Mouse (Mus musculus): ENCODE results near the gene Zbtb9. TPM values are rescaled to one million over a fixed set of nuclear protein-coding genes. Genes with fewer than 3 reads are reported as not detected.
A peak's percentile ranks its signal among the peaks of the same experiment; 100 is the strongest.

Zbtb9 gene
- polyA plus RNA-seq, 1 experiment from 2014 or later = 14.8 TPM

DNA sequence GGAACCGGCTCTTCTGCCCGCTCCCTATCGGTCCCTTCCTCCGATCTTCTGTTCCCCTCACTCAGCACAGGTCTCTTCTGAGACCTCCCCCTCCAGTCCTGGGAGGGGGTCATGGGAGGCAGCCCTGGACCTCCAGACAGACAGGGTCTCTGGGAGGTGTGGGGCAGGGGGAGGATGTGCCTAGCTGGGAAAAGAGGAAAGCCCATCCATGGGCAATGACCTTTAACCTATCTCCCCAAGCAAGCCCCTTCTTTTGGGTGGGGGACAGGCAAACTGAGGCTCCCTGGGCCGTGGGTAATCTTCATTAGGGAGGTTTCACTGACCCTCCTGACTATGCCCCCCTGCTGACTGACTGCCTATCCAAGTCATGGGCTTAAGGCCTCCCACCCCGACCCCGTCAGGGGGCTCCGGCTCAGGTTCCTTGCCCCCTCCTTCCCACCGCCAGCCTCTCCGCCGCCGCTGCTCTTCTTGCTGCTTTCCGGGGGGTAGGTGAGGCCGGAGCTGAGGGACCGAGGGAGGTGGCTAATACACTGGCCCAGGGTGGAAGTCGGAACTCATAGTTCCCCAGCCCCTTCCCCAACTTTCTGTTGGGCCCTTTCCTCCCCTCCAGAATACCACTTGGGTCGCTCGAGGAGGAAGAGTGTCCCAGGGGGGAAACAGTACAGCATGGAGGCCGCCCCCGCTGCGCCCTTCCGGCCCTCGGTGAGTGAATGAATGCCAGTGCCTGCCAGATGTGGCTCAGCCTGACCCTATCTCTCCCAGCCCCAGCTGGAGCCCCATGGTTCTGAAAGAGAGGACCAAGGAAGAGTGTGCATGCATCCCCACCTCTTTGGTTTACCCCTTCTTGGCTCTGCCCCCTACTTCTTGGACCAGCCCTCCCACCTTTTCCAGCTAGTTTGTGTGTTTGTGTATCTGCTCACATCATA lies 20.8 kb upstream of the Zbtb9 start:
- peak overlapping the region; percentile 53 for H3K9ac ChIP-seq (ENCODE audit: low read depth, low read length)
- H3K9me3 ChIP-seq (ENCODE audit: control insufficient read depth, low read length) = no peaks in the 10 kb centered on the region
- WGBS = 19% methylated on average over 22 of the region's 23 CpGs
- no peak overlapping the region for H3K27ac ChIP-seq (ENCODE audit: low read length)
- peak overlapping the region; percentile 55 for H3K4me2 ChIP-seq (ENCODE audit: low read depth, low read length)
- peak overlapping the region; percentile 36 for H3K4me3 ChIP-seq (ENCODE audit: low read length)
- H3K4me1 ChIP-seq (ENCODE audit: control insufficient read depth, insufficient read depth, low read length) = peaks cover 51% of the 10 kb centered on the region
- no peaks in the 10 kb centered on the region; the same call in 1 of the 2 replicates for H3K27me3 ChIP-seq (replicated peaks; ENCODE audit: control insufficient read depth, insufficient read depth, low read length)
- 0 out of 2 replicates have a peak, but pooled peaks cover 4% of the 10 kb centered on the region for H3K36me3 ChIP-seq (ENCODE audit: control insufficient read depth, insufficient read depth, low read length)
- ATAC-seq = no peak

DNA sequence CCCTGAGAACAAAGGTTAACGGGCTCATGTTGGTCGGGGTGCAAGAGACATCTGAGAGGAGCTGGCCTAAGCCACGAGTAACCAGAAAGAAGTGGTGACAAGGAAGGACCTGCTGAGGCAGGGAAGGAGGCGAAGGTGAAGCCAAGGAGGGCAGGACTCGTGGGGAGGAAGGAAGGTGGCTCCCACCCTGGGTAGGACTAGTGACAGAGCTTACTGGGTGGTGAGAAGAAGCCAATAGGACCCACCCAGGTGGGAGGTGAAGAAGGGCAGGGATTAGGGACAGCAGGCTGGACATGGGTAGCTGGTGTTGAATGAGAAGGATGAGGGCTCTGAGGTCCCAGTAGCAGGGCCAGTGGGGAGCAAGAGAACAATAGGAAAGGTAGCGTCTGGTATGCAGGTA lies 19.8 kb upstream of the Zbtb9 start:
- Histone ChIP-seq H3K27ac (ENCODE audit: low read length) (no peak overlapping the region), H3K9ac (ENCODE audit: low read depth, low read length) (peak overlapping the region; percentile 53; the same call in 1 of the 2 replicates), H3K9me3 (ENCODE audit: control insufficient read depth, low read length) (no peaks in the 10 kb centered on the region), H3K4me2 (ENCODE audit: low read depth, low read length) (peak overlapping the region; percentile 42; the same call in 1 of the 2 replicates), H3K27me3 (replicated peaks; ENCODE audit: control insufficient read depth, insufficient read depth, low read length) (no peaks in the 10 kb centered on the region; the same call in 1 of the 2 replicates), H3K36me3 (ENCODE audit: control insufficient read depth, insufficient read depth, low read length) (0 out of 2 replicates have a peak, but pooled peaks cover 4% of the 10 kb centered on the region), H3K4me3 (ENCODE audit: low read length) (no peak overlapping the region), H3K4me1 (ENCODE audit: control insufficient read depth, insufficient read depth, low read length) (peaks cover 45% of the 10 kb centered on the region)
- no peak for ATAC-seq
- 41% methylated on average over 6 of the region's 6 CpGs for WGBS

DNA sequence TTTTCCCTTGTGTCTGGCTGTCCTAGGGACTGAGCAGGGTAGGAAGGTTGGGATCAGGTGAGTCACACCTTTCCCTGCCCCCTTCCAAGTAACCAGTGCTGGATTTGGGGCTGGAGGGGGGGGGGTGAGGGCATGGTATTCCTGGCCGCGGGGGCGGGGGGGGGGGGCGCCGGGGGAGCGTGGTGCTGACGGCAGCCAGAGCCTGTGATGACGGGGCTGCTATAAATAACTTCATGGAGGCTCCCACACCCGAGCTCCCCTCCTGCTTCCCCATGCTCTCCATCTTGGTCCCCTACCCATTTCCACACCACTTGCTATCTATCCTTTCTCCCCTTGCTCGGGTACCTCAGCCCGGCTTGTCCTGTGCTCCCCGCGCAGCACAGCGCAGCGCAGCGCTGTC lies 19.2 kb upstream of the Zbtb9 start:
- Histone ChIP-seq H3K4me3 (ENCODE audit: low read length) (peak overlapping the region; percentile 19), H3K4me2 (ENCODE audit: low read depth, low read length) (peak overlapping the region; percentile 42), H3K4me1 (ENCODE audit: control insufficient read depth, insufficient read depth, low read length) (peaks cover 45% of the 10 kb centered on the region), H3K27ac (ENCODE audit: low read length) (no peak overlapping the region), H3K9me3 (ENCODE audit: control insufficient read depth, low read length) (no peaks in the 10 kb centered on the region), H3K36me3 (ENCODE audit: control insufficient read depth, insufficient read depth, low read length) (0 out of 2 replicates have a peak, but pooled peaks cover 4% of the 10 kb centered on the region), H3K27me3 (replicated peaks; ENCODE audit: control insufficient read depth, insufficient read depth, low read length) (no peaks in the 10 kb centered on the region; the same call in 1 of the 2 replicates), H3K9ac (ENCODE audit: low read depth, low read length) (peak overlapping the region; percentile 53; the same call in 1 of the 2 replicates)
- 14% methylated on average over 14 of the region's 16 CpGs for WGBS
- ATAC-seq = 0 out of 2 replicates have a peak, but pooled peaks have one; percentile 16

DNA sequence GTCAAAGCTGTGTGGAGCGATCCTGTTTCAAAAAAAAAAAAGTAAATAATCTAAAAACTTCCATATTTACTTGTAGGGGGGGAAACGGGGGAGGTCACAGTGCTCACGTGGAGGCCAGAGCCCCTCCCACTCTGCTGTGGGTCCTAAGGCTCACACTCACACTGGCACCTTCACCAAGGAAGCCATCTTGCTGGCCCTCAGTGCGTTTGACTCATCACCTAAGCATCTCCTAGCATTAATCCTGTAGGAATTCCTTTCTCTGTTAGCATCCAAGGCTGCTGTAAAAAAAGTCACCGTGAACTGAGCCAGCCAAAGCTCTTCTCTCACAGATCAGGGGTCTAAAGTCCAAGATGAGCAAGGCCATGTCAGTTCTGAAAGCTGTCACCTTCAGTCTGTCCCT lies 16.7 kb upstream of the Zbtb9 start:
- Histone ChIP-seq H3K9me3 (ENCODE audit: control insufficient read depth, low read length) (no peaks in the 10 kb centered on the region), H3K27me3 (replicated peaks; ENCODE audit: control insufficient read depth, insufficient read depth, low read length) (no peaks in the 10 kb centered on the region; the same call in 1 of the 2 replicates), H3K4me1 (ENCODE audit: control insufficient read depth, insufficient read depth, low read length) (peaks cover 23% of the 10 kb centered on the region), H3K27ac (ENCODE audit: low read length) (no peak overlapping the region), H3K4me3 (ENCODE audit: low read length) (no peak overlapping the region), H3K4me2 (ENCODE audit: low read depth, low read length) (no peak overlapping the region), H3K9ac (ENCODE audit: low read depth, low read length) (no peak overlapping the region), H3K36me3 (ENCODE audit: control insufficient read depth, insufficient read depth, low read length) (0 out of 2 replicates have a peak, but pooled peaks cover 12% of the 10 kb centered on the region)
- ATAC-seq = no peak
- 74% methylated on average over 5 of the region's 5 CpGs for WGBS

DNA sequence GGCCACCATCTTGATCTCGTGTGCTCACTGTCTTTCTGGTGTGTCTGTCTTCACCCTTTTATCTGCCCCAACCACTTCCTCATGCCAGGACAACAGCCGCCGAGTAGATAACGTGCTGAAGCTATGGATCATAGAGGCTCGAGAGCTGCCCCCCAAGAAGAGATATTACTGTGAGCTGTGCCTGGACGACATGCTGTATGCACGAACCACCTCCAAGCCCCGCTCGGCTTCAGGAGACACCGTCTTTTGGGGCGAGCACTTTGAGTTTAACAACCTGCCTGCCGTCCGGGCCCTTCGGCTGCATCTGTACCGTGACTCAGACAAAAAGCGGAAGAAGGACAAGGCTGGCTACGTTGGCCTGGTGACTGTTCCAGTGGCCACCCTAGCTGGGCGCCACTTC lies 16.1 kb upstream of the Zbtb9 start:
- H3K4me3 ChIP-seq (ENCODE audit: low read length) = no peak overlapping the region
- H3K36me3 ChIP-seq (ENCODE audit: control insufficient read depth, insufficient read depth, low read length) = 0 out of 2 replicates have a peak, but pooled peaks cover 16% of the 10 kb centered on the region
- H3K9ac ChIP-seq (ENCODE audit: low read depth, low read length) = no peak overlapping the region
- H3K4me1 ChIP-seq (ENCODE audit: control insufficient read depth, insufficient read depth, low read length) = peaks cover 17% of the 10 kb centered on the region
- H3K27ac ChIP-seq (ENCODE audit: low read length) = no peak overlapping the region
- H3K9me3 ChIP-seq (ENCODE audit: control insufficient read depth, low read length) = no peaks in the 10 kb centered on the region
- no peak for ATAC-seq
- H3K27me3 ChIP-seq (replicated peaks; ENCODE audit: control insufficient read depth, insufficient read depth, low read length) = no peaks in the 10 kb centered on the region; the same call in 1 of the 2 replicates
- WGBS = 87% methylated on average over 18 of the region's 18 CpGs
- no peak overlapping the region for H3K4me2 ChIP-seq (ENCODE audit: low read depth, low read length)

DNA sequence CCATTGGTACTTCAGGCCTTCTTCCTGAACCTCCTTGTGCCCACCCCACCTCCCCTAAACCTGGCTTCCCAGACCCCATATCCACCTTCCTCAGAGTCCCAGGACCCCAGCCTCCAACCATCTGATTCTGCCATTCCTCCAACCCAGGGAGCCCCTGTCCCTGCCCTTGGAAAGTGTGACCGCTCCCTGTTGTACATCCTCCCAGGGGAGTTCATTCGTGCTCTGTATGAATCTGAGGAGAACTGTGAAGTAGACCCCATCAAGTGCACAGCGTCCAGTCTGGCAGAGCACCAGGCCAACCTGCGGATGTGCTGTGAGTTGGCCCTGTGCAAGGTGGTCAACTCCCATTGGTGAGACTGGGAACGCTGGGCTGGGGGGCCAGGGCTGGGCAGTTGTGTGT lies 15.1 kb upstream of the Zbtb9 start:
- no peak for ATAC-seq
- peaks cover 10% of the 10 kb centered on the region for H3K4me1 ChIP-seq (ENCODE audit: control insufficient read depth, insufficient read depth, low read length)
- H3K27ac ChIP-seq (ENCODE audit: low read length) = no peak overlapping the region
- H3K4me3 ChIP-seq (ENCODE audit: low read length) = no peak overlapping the region
- no peak overlapping the region for H3K9ac ChIP-seq (ENCODE audit: low read depth, low read length)
- H3K9me3 ChIP-seq (ENCODE audit: control insufficient read depth, low read length) = no peaks in the 10 kb centered on the region
- 0 out of 2 replicates have a peak, but pooled peaks cover 16% of the 10 kb centered on the region for H3K36me3 ChIP-seq (ENCODE audit: control insufficient read depth, insufficient read depth, low read length)
- 92% methylated on average over 5 of the region's 5 CpGs for WGBS
- H3K4me2 ChIP-seq (ENCODE audit: low read depth, low read length) = no peak overlapping the region
- H3K27me3 ChIP-seq (replicated peaks; ENCODE audit: control insufficient read depth, insufficient read depth, low read length) = no peaks in the 10 kb centered on the region

DNA sequence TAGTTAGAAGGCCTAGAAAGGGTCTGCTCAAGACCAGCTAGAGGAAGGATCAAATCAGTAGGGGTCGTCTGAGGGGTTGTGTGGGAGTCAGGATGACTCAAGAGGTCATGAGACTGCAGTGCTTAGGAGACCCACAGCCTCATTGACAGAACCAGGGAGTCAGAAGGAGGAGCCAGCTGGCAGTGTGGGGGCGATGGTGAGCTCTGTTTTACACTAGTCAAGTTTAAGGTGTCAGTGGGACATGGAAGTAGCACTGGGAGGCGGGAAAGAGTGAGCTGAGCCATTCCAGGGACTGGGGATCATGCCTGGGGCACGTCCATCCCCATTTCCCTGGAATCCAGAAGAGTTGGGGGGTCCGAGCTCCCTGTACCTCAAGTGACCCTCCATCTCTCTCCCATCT lies 14.1 kb upstream of the Zbtb9 start:
- Histone ChIP-seq H3K9me3 (ENCODE audit: control insufficient read depth, low read length) (no peaks in the 10 kb centered on the region), H3K4me3 (ENCODE audit: low read length) (no peak overlapping the region), H3K36me3 (ENCODE audit: control insufficient read depth, insufficient read depth, low read length) (0 out of 2 replicates have a peak, but pooled peaks cover 16% of the 10 kb centered on the region), H3K27ac (ENCODE audit: low read length) (no peak overlapping the region), H3K4me1 (ENCODE audit: control insufficient read depth, insufficient read depth, low read length) (peaks cover 3% of the 10 kb centered on the region), H3K27me3 (replicated peaks; ENCODE audit: control insufficient read depth, insufficient read depth, low read length) (no peaks in the 10 kb centered on the region), H3K4me2 (ENCODE audit: low read depth, low read length) (no peak overlapping the region), H3K9ac (ENCODE audit: low read depth, low read length) (no peak overlapping the region)
- 70% methylated on average over 5 of the region's 5 CpGs for whole genome bisulfite sequencing
- no peak for ATAC-seq

DNA sequence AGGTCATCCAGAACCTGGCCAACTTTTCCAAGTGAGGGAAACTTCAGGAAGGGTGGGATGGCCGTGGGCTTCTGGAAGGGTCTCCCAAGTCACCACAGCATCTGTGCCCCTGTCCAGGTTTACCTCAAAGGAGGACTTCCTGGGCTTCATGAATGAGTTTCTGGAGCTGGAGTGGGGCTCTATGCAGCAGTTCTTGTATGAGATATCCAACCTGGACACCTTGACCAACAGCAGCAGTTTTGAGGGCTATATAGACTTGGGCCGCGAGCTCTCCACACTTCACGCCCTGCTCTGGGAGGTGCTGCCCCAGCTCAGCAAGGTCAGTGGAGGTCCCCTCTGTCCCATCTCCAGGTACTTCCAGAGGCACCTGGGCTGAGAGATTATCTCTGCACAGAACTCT lies 13.2 kb upstream of the Zbtb9 start:
- Histone ChIP-seq H3K36me3 (ENCODE audit: control insufficient read depth, insufficient read depth, low read length) (peaks cover 16% of the 10 kb centered on the region; the same call in 1 of the 2 replicates), H3K4me1 (ENCODE audit: control insufficient read depth, insufficient read depth, low read length) (no peaks in the 10 kb centered on the region)
- 91% methylated on average over 4 of the region's 4 CpGs for WGBS

DNA sequence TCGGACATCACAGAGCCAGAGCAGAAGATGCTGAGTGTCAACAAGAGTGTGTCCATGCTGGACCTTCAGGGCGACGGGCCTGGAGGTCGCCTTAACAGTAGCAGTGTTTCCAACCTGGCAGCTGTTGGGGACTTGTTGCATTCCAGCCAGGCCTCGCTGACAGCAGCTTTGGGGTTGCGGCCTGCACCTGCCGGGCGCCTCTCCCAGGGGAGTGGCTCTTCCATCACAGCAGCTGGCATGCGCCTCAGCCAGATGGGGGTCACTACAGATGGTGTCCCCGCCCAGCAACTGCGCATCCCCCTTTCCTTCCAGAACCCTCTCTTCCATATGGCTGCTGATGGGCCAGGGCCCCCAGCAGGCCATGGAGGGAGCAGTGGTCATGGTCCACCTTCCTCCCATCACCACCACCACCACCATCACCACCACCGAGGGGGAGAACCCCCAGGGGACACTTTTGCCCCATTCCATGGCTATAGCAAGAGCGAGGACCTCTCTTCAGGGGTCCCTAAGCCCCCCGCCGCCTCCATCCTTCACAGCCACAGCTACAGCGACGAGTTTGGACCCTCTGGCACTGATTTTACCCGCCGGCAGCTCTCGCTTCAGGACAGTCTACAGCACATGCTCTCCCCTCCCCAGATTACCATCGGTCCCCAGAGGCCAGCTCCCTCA lies 11.3 kb upstream of the Zbtb9 start:
- Histone ChIP-seq H3K9ac (ENCODE audit: low read depth, low read length) (no peak overlapping the region), H3K9me3 (ENCODE audit: control insufficient read depth, low read length) (no peaks in the 10 kb centered on the region), H3K4me1 (ENCODE audit: control insufficient read depth, insufficient read depth, low read length) (no peaks in the 10 kb centered on the region), H3K27me3 (replicated peaks; ENCODE audit: control insufficient read depth, insufficient read depth, low read length) (no peaks in the 10 kb centered on the region), H3K4me3 (ENCODE audit: low read length) (no peak overlapping the region), H3K27ac (ENCODE audit: low read length) (no peak overlapping the region), H3K36me3 (ENCODE audit: control insufficient read depth, insufficient read depth, low read length) (peaks cover 12% of the 10 kb centered on the region; the same call in 1 of the 2 replicates), H3K4me2 (ENCODE audit: low read depth, low read length) (no peak overlapping the region)
- no peak for ATAC-seq
- WGBS = 91% methylated on average over 21 of the region's 21 CpGs

More for the DNA sequence above, 13.2 kb upstream of the Zbtb9 start:
- Histone ChIP-seq H3K27me3 (replicated peaks; ENCODE audit: control insufficient read depth, insufficient read depth, low read length) (no peaks in the 10 kb centered on the region), H3K4me2 (ENCODE audit: low read depth, low read length) (no peak overlapping the region), H3K9me3 (ENCODE audit: control insufficient read depth, low read length) (no peaks in the 10 kb centered on the region), H3K27ac (ENCODE audit: low read length) (no peak overlapping the region), H3K9ac (ENCODE audit: low read depth, low read length) (no peak overlapping the region), H3K4me3 (ENCODE audit: low read length) (no peak overlapping the region)
- ATAC-seq = no peak

Measured in intestine, embryonic 16.5 days (tissue).